Mouse (Mus musculus): ENCODE results near the gene Lrrc4b. TPM values are rescaled to one million over a fixed set of nuclear protein-coding genes. Genes with fewer than 3 reads are reported as not detected.

The Lrrc4b gene
- polyA plus RNA-seq, 1 experiment from 2014 or later, result 0.36 TPM

- no peak overlapping the region for H3K4me2 ChIP-seq (replicated peaks; ENCODE audit: low read depth)
- 71% methylated on average over 6 of the region's 6 CpGs for WGBS
- H3K27me3 ChIP-seq (ENCODE audit: control insufficient read depth, insufficient read depth, low read length), result peaks cover 8% of the 10 kb centered on the region; the same call in 1 of the 2 replicates
- no peak overlapping the region for H3K4me3 ChIP-seq (ENCODE audit: low read depth, low read length)
- H3K9me3 ChIP-seq (ENCODE audit: control insufficient read depth, low read length), result no peaks in the 10 kb centered on the region
- DNase-seq (ENCODE audit: low spot score) (no peak), ATAC-seq (ENCODE audit: low FRiP score, low TSS enrichment) (no peak)
- H3K36me3 ChIP-seq (ENCODE audit: control insufficient read depth, insufficient read depth, low read length), result no peaks in the 10 kb centered on the region
- H3K9ac ChIP-seq (ENCODE audit: low read length), result no peak overlapping the region
- no peak overlapping the region for H3K27ac ChIP-seq (replicated peaks)
- TF ChIP-seq CTCF (IDR thresholded peaks at IDR 0.05; ENCODE audit: low read depth) (no peak), EP300 (optimal IDR thresholded peaks at IDR 0.05) (no peak)
- no peaks in the 10 kb centered on the region for H3K4me1 ChIP-seq (replicated peaks; ENCODE audit: control insufficient read depth, insufficient read depth)
Measured at GRCm38 (mm10) chr7:44432550-44432949, 3.7 kb downstream of the Lrrc4b start.

DNA sequence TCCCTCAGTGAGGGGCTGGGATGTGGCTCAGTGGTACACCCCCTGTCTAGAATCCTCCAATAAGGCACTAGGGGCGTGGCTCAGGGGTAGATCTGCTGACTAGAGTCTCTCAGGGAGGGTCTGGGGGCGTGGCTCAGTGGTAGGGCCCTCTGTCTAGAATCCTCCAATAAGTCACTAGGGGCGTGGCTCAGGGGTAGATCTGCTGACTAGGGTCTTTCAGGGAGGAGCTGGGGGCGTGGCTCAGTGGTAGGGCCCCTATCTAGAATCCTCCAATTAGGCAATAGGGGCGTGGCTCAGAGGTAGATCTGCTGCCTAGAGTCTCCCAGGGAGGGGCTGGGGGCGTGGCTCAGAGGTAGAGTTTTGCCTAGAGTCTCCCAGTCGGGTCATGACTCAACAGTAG lies 4.6 kb downstream of the Lrrc4b start:
- Histone ChIP-seq H3K9me3 (ENCODE audit: control insufficient read depth, low read length) (no peaks in the 10 kb centered on the region), H3K27ac (replicated peaks) (no peak overlapping the region), H3K4me3 (ENCODE audit: low read depth, low read length) (no peak overlapping the region), H3K4me2 (replicated peaks; ENCODE audit: low read depth) (no peak overlapping the region), H3K9ac (ENCODE audit: low read length) (no peak overlapping the region), H3K36me3 (ENCODE audit: control insufficient read depth, insufficient read depth, low read length) (no peaks in the 10 kb centered on the region), H3K27me3 (ENCODE audit: control insufficient read depth, insufficient read depth, low read length) (peaks cover 8% of the 10 kb centered on the region; the same call in 1 of the 2 replicates), H3K4me1 (replicated peaks; ENCODE audit: control insufficient read depth, insufficient read depth) (no peaks in the 10 kb centered on the region)
- TF ChIP-seq EP300 (optimal IDR thresholded peaks at IDR 0.05) (no peak), CTCF (IDR thresholded peaks at IDR 0.05; ENCODE audit: low read depth) (no peak)
- WGBS, result 3% methylated on average over 7 of the region's 7 CpGs
- ATAC-seq (ENCODE audit: low FRiP score, low TSS enrichment) (no peak), DNase-seq (ENCODE audit: low spot score) (peak; percentile 48)

DNA sequence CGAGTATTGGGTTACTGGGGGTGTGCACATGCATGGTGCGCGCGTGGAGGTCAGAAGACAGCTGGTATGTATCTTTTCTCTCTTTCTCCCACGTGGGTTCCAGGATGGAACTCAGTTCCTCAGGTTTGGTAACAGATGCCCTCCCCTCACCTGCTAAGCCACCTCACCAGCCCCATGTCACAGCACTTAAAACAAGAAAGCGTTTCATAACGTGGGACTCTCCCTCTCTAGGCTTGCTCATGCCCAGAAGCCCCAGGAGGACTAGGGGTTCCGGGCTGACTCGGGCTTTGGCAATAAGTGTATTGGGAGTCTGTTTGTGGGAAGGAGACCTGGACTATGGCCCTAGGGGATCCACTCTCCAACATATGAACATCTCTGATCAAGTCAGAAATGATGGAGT lies 5.3 kb downstream of the Lrrc4b start:
- H3K36me3 ChIP-seq (ENCODE audit: control insufficient read depth, insufficient read depth, low read length), result no peaks in the 10 kb centered on the region
- H3K9me3 ChIP-seq (ENCODE audit: control insufficient read depth, low read length), result no peaks in the 10 kb centered on the region
- H3K4me2 ChIP-seq (replicated peaks; ENCODE audit: low read depth), result no peak overlapping the region
- no peak for ATAC-seq (ENCODE audit: low FRiP score, low TSS enrichment)
- DNase-seq (ENCODE audit: low spot score), result no peak
- H3K9ac ChIP-seq (ENCODE audit: low read length), result no peak overlapping the region
- no peaks in the 10 kb centered on the region for H3K4me1 ChIP-seq (replicated peaks; ENCODE audit: control insufficient read depth, insufficient read depth)
- WGBS, result 57% methylated on average over 9 of the region's 9 CpGs
- H3K27ac ChIP-seq (replicated peaks), result no peak overlapping the region
- TF ChIP-seq EP300 (optimal IDR thresholded peaks at IDR 0.05), result no peak
- no peak for TF ChIP-seq CTCF (IDR thresholded peaks at IDR 0.05; ENCODE audit: low read depth)
- peaks cover 7% of the 10 kb centered on the region; the same call in 1 of the 2 replicates for H3K27me3 ChIP-seq (ENCODE audit: control insufficient read depth, insufficient read depth, low read length)
- H3K4me3 ChIP-seq (ENCODE audit: low read depth, low read length), result no peak overlapping the region

GRCm38 (mm10) chr7:44435796-44436195 lies 7.0 kb downstream of the Lrrc4b start:
- no peak overlapping the region for H3K4me3 ChIP-seq (ENCODE audit: low read depth, low read length)
- H3K36me3 ChIP-seq (ENCODE audit: control insufficient read depth, insufficient read depth, low read length), result no peaks in the 10 kb centered on the region
- H3K27ac ChIP-seq (replicated peaks), result no peak overlapping the region
- no peak for ATAC-seq (ENCODE audit: low FRiP score, low TSS enrichment)
- H3K9me3 ChIP-seq (ENCODE audit: control insufficient read depth, low read length), result no peaks in the 10 kb centered on the region
- no peaks in the 10 kb centered on the region for H3K4me1 ChIP-seq (replicated peaks; ENCODE audit: control insufficient read depth, insufficient read depth)
- no peak overlapping the region for H3K4me2 ChIP-seq (replicated peaks; ENCODE audit: low read depth)
- no peaks in the 10 kb centered on the region; the same call in 1 of the 2 replicates for H3K27me3 ChIP-seq (ENCODE audit: control insufficient read depth, insufficient read depth, low read length)
- DNase-seq (ENCODE audit: low spot score), result no peak
- no peak overlapping the region for H3K9ac ChIP-seq (ENCODE audit: low read length)
- no peak for TF ChIP-seq CTCF (IDR thresholded peaks at IDR 0.05; ENCODE audit: low read depth)
- no peak for TF ChIP-seq EP300 (optimal IDR thresholded peaks at IDR 0.05)
- 58% methylated on average over 5 of the region's 5 CpGs for WGBS

DNA sequence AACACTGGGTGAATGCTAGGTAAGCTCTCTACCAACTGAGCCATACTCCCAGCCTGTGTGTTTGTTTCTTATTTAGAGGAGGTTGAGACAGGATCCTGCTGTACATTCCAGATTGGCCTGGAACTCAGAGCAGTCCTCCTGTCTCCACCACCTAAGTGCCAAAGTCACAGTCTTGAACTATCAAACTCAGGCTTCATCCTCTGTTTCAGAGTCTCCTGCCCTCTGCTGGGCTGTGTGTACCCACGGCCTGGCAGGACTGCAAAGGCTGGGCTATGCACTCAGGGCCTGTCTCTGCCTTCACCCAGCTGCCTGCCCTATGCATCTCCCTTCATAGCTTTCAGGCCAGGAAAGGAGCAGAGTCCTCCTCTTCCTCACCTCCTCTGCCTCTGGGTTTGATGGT lies 7.4 kb downstream of the Lrrc4b start:
- no peaks in the 10 kb centered on the region for H3K4me1 ChIP-seq (replicated peaks; ENCODE audit: control insufficient read depth, insufficient read depth)
- no peaks in the 10 kb centered on the region for H3K9me3 ChIP-seq (ENCODE audit: control insufficient read depth, low read length)
- no peak for ATAC-seq (ENCODE audit: low FRiP score, low TSS enrichment)
- TF ChIP-seq CTCF (IDR thresholded peaks at IDR 0.05; ENCODE audit: low read depth) (peak; percentile 50), EP300 (optimal IDR thresholded peaks at IDR 0.05) (no peak)
- WGBS, result 27% methylated on average over 1 of the region's 1 CpGs
- H3K27ac ChIP-seq (replicated peaks), result no peak overlapping the region
- no peak overlapping the region for H3K4me3 ChIP-seq (ENCODE audit: low read depth, low read length)
- no peaks in the 10 kb centered on the region for H3K36me3 ChIP-seq (ENCODE audit: control insufficient read depth, insufficient read depth, low read length)
- no peak for DNase-seq (ENCODE audit: low spot score)
- H3K9ac ChIP-seq (ENCODE audit: low read length), result no peak overlapping the region
- no peak overlapping the region for H3K4me2 ChIP-seq (replicated peaks; ENCODE audit: low read depth)
- H3K27me3 ChIP-seq (ENCODE audit: control insufficient read depth, insufficient read depth, low read length), result no peaks in the 10 kb centered on the region; the same call in 1 of the 2 replicates

DNA sequence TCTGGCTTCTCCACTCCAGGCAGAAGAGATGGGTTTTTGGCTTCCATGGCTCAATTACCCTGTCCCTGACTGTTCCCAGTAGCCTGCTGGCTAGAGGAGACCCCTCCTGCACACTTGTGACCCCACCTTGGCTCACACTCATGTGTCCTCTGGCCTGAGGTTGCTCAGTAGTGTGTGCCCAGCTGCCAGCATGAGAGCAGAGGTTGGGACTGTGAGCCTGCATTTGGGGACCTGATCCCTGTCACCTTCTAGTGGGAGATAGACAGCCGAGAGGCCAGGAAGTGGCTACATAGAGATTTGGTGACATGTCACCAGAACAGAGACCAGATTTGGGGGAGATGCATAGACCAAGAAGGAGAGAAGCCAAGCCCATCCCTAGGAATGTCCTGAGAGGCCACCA lies 8.4 kb downstream of the Lrrc4b start:
- no peak for TF ChIP-seq EP300 (optimal IDR thresholded peaks at IDR 0.05)
- no peak for TF ChIP-seq CTCF (IDR thresholded peaks at IDR 0.05; ENCODE audit: low read depth)
- 79% methylated on average over 1 of the region's 1 CpGs for WGBS
- H3K4me3 ChIP-seq (ENCODE audit: low read depth, low read length), result no peak overlapping the region
- H3K4me2 ChIP-seq (replicated peaks; ENCODE audit: low read depth), result no peak overlapping the region
- H3K36me3 ChIP-seq (ENCODE audit: control insufficient read depth, insufficient read depth, low read length), result no peaks in the 10 kb centered on the region
- no peak overlapping the region for H3K9ac ChIP-seq (ENCODE audit: low read length)
- no peak overlapping the region for H3K27ac ChIP-seq (replicated peaks)
- no peaks in the 10 kb centered on the region for H3K4me1 ChIP-seq (replicated peaks; ENCODE audit: control insufficient read depth, insufficient read depth)
- ATAC-seq (ENCODE audit: low FRiP score, low TSS enrichment) (no peak), DNase-seq (ENCODE audit: low spot score) (no peak)
- H3K9me3 ChIP-seq (ENCODE audit: control insufficient read depth, low read length), result no peaks in the 10 kb centered on the region
- H3K27me3 ChIP-seq (ENCODE audit: control insufficient read depth, insufficient read depth, low read length), result no peaks in the 10 kb centered on the region; the same call in 1 of the 2 replicates
